Mouse (Mus musculus): ENCODE data around the gene Ggnbp2. TPM values are rescaled to one million over a fixed set of nuclear protein-coding genes. Genes with fewer than 3 reads are reported as not detected.

The Ggnbp2 gene
- polyA plus RNA-seq, 1 experiment from 2014 or later: 72.8 TPM

DNA sequence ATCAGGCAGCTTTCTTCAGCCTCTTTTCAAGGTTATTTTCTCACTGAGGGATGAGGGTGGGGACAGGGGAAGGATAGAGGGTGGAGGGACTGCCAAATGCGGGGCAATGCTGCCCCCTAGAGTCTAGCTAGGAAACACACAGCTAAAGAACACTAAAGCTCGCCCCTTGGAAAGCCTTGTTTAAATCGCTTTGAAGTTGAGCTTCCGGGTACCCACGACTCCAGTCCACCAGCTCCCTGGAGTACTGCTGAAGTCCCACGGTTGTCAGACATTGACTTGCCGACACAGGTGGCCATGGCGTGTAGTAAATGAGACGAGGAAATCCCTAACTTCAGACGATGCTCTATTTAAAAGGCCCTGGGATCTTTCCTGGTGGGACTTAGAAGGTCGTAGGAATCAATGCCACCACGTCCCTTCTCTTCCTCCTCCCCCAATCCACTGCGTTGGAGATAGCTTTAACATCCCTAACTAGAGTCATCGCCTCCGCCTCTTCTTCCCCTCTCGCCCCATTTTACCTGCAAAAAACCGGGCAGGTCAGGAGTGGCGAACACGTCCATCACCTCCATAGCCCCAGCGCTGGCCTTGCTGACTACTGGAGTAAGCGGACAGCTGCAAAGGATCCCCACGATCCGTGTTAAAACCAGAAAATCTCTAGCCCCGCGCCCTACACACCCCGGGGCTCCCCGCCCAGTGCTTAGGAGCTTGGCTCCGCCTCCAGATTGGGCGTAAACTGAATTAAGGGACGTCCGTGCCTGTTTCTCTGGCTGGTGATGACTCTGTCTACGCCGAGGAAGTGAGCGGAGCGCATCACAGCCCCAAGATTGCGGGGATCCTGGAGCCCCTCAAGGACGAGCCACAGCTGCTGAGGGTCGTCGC lies 52.3 kb downstream of the Ggnbp2 start:
- Histone ChIP-seq H3K9ac (peak overlapping the region; percentile 50), H3K4me1 (peaks cover 9% of the 10 kb centered on the region; the same call in 1 of the 2 replicates), H3K4me3 (peak overlapping the region; percentile 61), H3K27ac (peak overlapping the region; percentile 53; the same call in 1 of the 2 replicates), H3K4me2 (peak overlapping the region; percentile 87), H3K9me3 (no peaks in the 10 kb centered on the region), H3K27me3 (replicated peaks) (no peaks in the 10 kb centered on the region), H3K36me3 (replicated peaks) (no peaks in the 10 kb centered on the region)
- 0% methylated on average over 39 of the region's 39 CpGs for WGBS
- peak; percentile 61 for ATAC-seq (replicated peaks)

DNA sequence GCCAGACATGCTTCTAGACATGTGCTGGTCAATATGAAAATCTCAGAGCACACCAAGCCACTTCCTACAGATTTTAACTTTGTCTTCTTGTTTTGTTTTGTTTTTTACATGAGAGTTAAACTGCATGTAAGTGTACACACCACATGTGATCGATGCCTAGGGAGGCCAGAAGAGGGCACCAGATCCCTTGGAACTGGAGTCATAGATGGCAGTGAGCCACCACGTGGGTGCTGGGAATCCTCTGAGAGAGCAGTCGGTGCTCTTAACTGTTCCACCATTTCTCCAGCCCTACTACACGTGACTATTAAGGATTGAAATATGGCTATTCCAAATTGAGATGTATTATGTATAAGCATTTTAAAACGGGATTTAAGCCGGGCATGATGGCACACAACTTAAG lies 53.3 kb downstream of the Ggnbp2 start:
- H3K9ac ChIP-seq: no peak overlapping the region
- H3K4me3 ChIP-seq: no peak overlapping the region
- 85% methylated on average over 6 of the region's 6 CpGs for WGBS
- no peaks in the 10 kb centered on the region for H3K36me3 ChIP-seq (replicated peaks)
- H3K27ac ChIP-seq: no peak overlapping the region
- no peak overlapping the region for H3K4me2 ChIP-seq
- no peaks in the 10 kb centered on the region for H3K9me3 ChIP-seq
- no peak for ATAC-seq (replicated peaks)
- no peaks in the 10 kb centered on the region for H3K27me3 ChIP-seq (replicated peaks)
- peaks cover 9% of the 10 kb centered on the region; the same call in 1 of the 2 replicates for H3K4me1 ChIP-seq

DNA sequence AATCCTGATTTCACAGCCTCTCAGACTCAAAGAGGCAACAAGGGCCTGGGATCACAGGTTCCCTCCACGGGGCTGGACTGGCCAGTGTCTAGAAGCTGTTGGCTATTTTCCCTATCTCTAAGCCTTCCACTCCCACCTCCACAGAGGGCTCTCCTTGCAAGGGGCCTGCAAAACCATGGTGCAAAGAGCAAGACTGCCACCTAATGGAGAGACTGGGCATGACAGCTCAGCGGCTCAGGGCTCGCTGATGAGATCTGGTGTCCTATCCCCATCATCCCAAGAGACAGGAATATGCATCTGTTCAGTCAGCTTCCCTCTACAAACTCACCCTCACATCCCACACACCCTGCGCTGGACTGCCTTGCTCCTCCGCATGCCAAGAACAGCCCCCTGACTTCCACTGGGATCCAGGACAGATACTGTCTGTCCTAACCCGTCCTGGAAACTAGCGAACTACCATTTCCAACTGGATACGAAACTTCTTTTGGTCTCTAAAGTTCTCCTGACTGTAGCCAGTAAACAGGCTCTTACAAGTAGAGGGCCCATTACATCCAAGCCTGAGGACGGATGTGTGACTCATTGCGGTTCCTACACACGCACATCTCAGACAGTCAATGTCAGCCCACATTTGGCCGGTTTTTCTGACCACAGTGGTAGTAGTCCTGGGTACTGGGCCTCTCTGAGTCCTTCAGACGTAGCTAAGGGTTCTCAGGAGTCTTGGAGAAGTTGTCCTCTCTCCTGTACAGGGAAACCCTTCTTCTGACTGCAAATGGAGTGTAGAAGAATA lies 56.7 kb downstream of the Ggnbp2 start:
- no peak overlapping the region for H3K9ac ChIP-seq
- no peak overlapping the region for H3K27ac ChIP-seq
- H3K4me2 ChIP-seq: no peak overlapping the region
- H3K36me3 ChIP-seq (replicated peaks): no peaks in the 10 kb centered on the region
- H3K27me3 ChIP-seq (replicated peaks): no peaks in the 10 kb centered on the region
- H3K4me3 ChIP-seq: no peak overlapping the region
- no peaks in the 10 kb centered on the region for H3K9me3 ChIP-seq
- peaks cover 9% of the 10 kb centered on the region; the same call in 1 of the 2 replicates for H3K4me1 ChIP-seq
- 57% methylated on average over 13 of the region's 13 CpGs for WGBS
- ATAC-seq (replicated peaks): no peak; the same call in 1 of the 2 replicates

DNA sequence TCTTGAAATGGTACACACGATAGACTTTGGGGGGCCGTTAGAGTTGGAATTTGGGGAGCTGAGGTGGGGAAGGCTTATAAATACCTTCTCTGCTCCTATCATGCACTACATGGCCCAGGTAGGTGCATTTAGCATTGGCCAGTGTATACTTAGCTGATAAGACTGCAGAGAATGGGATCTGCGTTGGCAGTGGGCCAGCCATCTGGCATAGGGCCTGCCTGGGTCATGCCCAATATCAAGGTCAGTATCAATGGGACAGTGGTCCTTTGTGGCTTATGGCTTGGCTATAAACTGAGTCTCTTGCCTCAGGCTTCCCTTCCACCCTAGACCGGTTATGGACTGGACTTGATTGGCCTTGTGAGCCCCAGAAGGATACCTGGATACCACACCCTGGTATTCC lies 66.2 kb downstream of the Ggnbp2 start:
- Histone ChIP-seq H3K4me3 (no peak overlapping the region), H3K4me2 (no peak overlapping the region), H3K27ac (no peak overlapping the region), H3K4me1 (no peaks in the 10 kb centered on the region), H3K9me3 (no peaks in the 10 kb centered on the region), H3K9ac (no peak overlapping the region), H3K36me3 (replicated peaks) (no peaks in the 10 kb centered on the region), H3K27me3 (replicated peaks) (no peaks in the 10 kb centered on the region)
- ATAC-seq (replicated peaks): no peak
- 93% methylated on average over 4 of the region's 4 CpGs for WGBS

DNA sequence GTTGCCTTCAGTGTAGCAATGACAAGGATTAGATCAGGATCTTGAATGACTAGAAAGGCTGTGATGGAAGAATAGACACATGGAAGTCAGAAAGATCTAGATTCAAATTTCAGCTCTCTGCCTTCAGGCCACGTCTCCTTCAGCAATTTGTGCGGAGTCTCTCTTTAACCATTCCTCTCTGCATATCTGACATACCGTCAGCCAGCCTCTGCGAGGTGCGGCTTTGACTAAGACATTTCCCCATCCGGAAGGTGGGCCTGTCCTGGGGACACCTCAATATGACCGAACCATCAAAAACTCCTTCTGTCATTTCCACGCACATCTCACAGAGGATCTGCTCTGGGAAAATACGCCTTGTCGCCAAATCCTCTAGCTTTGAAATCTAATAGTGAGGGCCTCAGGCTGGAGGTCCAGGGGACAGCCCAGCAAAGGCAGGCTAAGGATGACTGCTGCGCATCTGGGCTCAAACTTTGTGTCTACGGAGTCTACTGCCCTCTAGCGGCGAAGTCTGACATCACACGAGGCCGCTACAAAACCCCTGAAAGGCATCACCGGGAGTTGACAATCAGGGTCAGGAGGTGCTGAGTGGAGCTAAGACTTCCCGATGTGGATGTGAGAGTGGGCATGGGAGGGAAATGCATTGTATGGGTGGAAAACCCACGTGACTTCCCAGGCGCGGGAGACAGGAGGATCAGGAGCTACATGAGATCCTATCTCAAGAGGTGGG lies 72.8 kb downstream of the Ggnbp2 start:
- H3K4me2 ChIP-seq: no peak overlapping the region
- H3K4me3 ChIP-seq: no peak overlapping the region
- H3K9me3 ChIP-seq: no peaks in the 10 kb centered on the region
- H3K27me3 ChIP-seq (replicated peaks): no peaks in the 10 kb centered on the region
- ATAC-seq (replicated peaks): no peak
- no peak overlapping the region for H3K27ac ChIP-seq
- H3K9ac ChIP-seq: no peak overlapping the region
- peaks cover 13% of the 10 kb centered on the region; the same call in 1 of the 2 replicates for H3K4me1 ChIP-seq
- no peaks in the 10 kb centered on the region for H3K36me3 ChIP-seq (replicated peaks)
- WGBS: 18% methylated on average over 21 of the region's 21 CpGs

DNA sequence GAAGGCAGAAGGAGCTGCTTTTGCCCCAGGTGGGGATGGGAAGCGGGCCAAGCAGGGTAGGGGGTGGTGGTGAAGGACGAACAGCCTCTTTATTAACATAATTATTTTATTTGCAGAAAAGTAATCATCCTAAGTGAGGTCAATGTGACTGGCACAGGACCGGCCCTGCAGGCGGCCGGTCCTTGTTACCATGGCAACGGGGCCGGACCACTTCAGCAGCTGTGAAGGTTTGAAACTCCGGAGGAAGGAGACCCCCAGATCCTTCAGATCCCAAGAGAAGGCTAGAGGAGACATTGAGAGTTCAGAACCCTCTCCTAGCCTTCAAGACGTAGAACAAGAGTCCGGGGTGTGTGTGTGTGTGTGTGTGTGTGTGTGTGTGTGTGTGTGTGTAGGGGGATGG lies 73.6 kb downstream of the Ggnbp2 start:
- no peaks in the 10 kb centered on the region for H3K36me3 ChIP-seq (replicated peaks)
- H3K27me3 ChIP-seq (replicated peaks): no peaks in the 10 kb centered on the region
- peaks cover 13% of the 10 kb centered on the region; the same call in 1 of the 2 replicates for H3K4me1 ChIP-seq
- no peaks in the 10 kb centered on the region for H3K9me3 ChIP-seq
- H3K4me2 ChIP-seq: no peak overlapping the region
- H3K4me3 ChIP-seq: no peak overlapping the region
- WGBS: 21% methylated on average over 10 of the region's 10 CpGs
- no peak overlapping the region for H3K27ac ChIP-seq
- no peak for ATAC-seq (replicated peaks)
- H3K9ac ChIP-seq: no peak overlapping the region

DNA sequence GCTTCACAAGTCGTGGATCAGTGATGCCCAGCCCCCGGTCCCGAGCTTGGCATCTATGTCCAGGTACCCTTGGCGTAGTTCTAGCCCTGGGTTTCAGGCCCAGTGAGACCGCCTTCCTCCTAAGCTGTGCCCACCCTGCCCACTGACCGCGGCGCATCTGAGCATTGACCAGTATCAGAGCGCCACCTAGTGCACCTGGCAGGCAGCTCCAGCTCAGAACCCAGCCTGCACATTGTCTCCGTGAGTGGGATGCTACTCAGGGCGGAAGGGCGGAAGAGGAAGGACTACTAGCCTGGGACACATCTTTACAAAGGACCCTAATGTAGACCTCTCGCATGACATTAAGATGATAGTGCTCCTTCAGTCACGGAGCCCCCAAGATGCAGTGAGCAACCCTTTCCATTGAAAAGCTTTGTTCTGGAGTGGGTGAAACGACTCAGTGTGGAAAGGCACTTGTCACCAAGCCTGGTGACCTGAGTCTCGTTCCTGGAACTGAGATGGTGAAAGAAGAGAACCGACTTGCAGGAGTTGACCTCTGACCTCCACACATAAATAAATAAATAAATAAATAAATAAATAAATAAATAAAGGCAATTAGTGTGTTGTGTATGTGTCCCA lies 76.0 kb downstream of the Ggnbp2 start:
- peaks cover 13% of the 10 kb centered on the region; the same call in 1 of the 2 replicates for H3K4me1 ChIP-seq
- no peaks in the 10 kb centered on the region for H3K9me3 ChIP-seq
- H3K27me3 ChIP-seq (replicated peaks): no peaks in the 10 kb centered on the region
- no peak overlapping the region for H3K4me3 ChIP-seq
- no peak overlapping the region for H3K27ac ChIP-seq
- H3K36me3 ChIP-seq (replicated peaks): no peaks in the 10 kb centered on the region
- H3K9ac ChIP-seq: 0 out of 2 replicates have a peak overlapping the region, but pooled peaks have one; percentile 15
- H3K4me2 ChIP-seq: peak overlapping the region; percentile 47
- peak; percentile 91 for ATAC-seq (replicated peaks)
- WGBS: 8% methylated on average over 17 of the region's 17 CpGs

DNA sequence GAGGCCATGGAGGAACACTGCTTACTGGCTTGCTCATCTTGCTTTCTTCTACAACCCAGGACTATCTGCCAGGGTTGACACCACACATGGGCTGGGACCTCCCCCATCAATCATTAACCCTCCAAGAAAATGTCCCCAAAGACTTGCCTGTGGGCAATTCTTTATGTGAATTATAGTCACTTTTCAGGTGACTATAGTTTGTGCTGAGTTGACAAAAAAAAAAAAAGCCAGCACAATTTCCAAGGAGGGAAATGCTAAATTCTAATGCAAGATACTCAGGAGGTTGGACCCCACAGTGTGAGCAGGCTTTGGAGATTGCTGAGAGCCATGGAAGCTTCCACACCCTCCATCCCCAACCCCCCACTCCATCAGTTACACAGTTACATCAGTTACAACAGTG lies 77.1 kb downstream of the Ggnbp2 start:
- no peaks in the 10 kb centered on the region for H3K9me3 ChIP-seq
- no peaks in the 10 kb centered on the region for H3K36me3 ChIP-seq (replicated peaks)
- no peaks in the 10 kb centered on the region for H3K27me3 ChIP-seq (replicated peaks)
- no peak overlapping the region for H3K4me3 ChIP-seq
- H3K9ac ChIP-seq: no peak overlapping the region
- ATAC-seq (replicated peaks): no peak
- peaks cover 15% of the 10 kb centered on the region for H3K4me1 ChIP-seq
- H3K4me2 ChIP-seq: no peak overlapping the region
- no peak overlapping the region for H3K27ac ChIP-seq

DNA sequence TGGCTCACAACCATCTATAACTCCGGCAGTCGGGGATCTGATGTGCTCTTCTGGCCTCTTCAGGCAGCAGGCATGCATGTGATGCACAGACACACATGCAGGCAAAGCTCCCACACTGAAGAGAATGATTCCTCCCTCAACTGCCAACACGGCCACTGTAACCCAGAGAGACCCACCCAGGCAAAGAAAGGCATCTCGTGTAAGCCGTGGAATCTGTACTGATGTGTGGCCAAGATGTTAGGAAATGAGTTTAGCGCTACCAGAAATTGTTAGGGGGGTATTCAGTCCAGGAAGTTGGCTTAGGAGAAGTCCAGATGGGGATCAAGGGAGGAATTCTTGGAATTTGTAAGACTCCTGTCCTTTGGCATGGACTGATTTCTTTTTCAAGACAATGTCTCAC lies 80.2 kb downstream of the Ggnbp2 start:
- Histone ChIP-seq H3K4me1 (peaks cover 11% of the 10 kb centered on the region), H3K4me3 (no peak overlapping the region), H3K36me3 (replicated peaks) (no peaks in the 10 kb centered on the region), H3K27me3 (replicated peaks) (no peaks in the 10 kb centered on the region), H3K9ac (no peak overlapping the region), H3K9me3 (no peaks in the 10 kb centered on the region), H3K4me2 (no peak overlapping the region), H3K27ac (no peak overlapping the region)
- 45% methylated on average over 6 of the region's 6 CpGs for WGBS
- ATAC-seq (replicated peaks): no peak

Measured in midbrain, embryonic 15.5 days (tissue).